Mouse (Mus musculus) heart, adult 2 months (tissue): ENCODE measurements around the gene Ccn1. TPM values are rescaled to one million over a fixed set of nuclear protein-coding genes. Genes with fewer than 3 reads are reported as not detected.

Experiments used
- DNase-seq, 2 experiments: peaks; one replicate each; pipeline ENCODE4 v3.0.0; 2021
- H3K27ac ChIP-seq: fragments of 200-600 bp; 2 replicates; pipeline ENCODE4 v1.8.1; 2022
- H3K27me3 ChIP-seq: fragments of 200-500 bp; 2 replicates; pipeline ENCODE4 v1.6.1; 2012; ENCODE audit warnings: mild to moderate bottlenecking, low read length, inconsistent platforms, mixed read lengths; ENCODE audit not compliant: control insufficient read depth, insufficient read depth
- H3K36me3 ChIP-seq: fragments of 200-500 bp; 2 replicates; pipeline ENCODE4 v1.6.1; 2012; ENCODE audit warnings: low read length, inconsistent platforms; ENCODE audit not compliant: control insufficient read depth, insufficient read depth
- H3K4me1 ChIP-seq: fragments of 200-500 bp; 2 replicates; pipeline ENCODE4 v1.6.1; 2011; ENCODE audit warnings: low read length; ENCODE audit not compliant: control insufficient read depth, insufficient read depth
- H3K4me3 ChIP-seq: fragments of 200-600 bp; 2 replicates; pipeline ENCODE4 v1.8.1; 2022
- H3K79me2 ChIP-seq: fragments of 200-500 bp; replicated peaks from 2 replicates; pipeline ENCODE4 v1.6.1; 2012; ENCODE audit warnings: mild to moderate bottlenecking, inconsistent platforms, low read length, moderate library complexity, mixed read lengths; ENCODE audit not compliant: control insufficient read depth, insufficient read depth
- H3K9ac ChIP-seq: fragments of 200-500 bp; 2 replicates; pipeline ENCODE4 v1.6.1; 2012; ENCODE audit warnings: low read depth, mild to moderate bottlenecking, control low read depth, inconsistent platforms, low read length, mixed read lengths
- CTCF ChIP-seq: fragments of 200-600 bp; IDR thresholded peaks from 2 replicates; pipeline ENCODE4 v1.8.1; 2022; ENCODE audit warnings: antibody characterized with exemption, mild to moderate bottlenecking, moderate library complexity
- EP300 ChIP-seq: fragments of 200-500 bp; IDR thresholded peaks from 2 replicates; pipeline ENCODE4 v1.6.1; 2011; ENCODE audit warnings: low read depth, low read length, control low read depth; ENCODE audit not compliant: insufficient read depth
- POLR2A ChIP-seq: fragments of 200-500 bp; IDR thresholded peaks from 2 replicates; pipeline ENCODE4 v1.6.1; 2011; ENCODE audit warnings: mild to moderate bottlenecking, low read depth, low read length, control low read depth; ENCODE audit not compliant: insufficient read depth
- WGBS: fragments of 180-500 bp; shearing (Covaris S2); methylation state at CpG from one replicate; pipeline ENCODE4 v1.1.7; 2018; 5-methylcytosine and 5-hydroxymethylcytosine counted together
- intact Hi-C: fragments of 180-260 bp; cut with DNase I; formaldehyde crosslinking; loops from one replicate; pipeline ENCODE4 v1.15.1; 2025
- polyA plus RNA-seq: library from polyadenylated mRNA; depleted of rRNA; stranded (reverse); fragments of >200 nt; gene quantifications from 2 replicates; pipeline ENCODE4 v1.2.3, GENCODE M21; 2012
- total RNA-seq, 2 experiments: library from RNA; stranded (reverse); gene quantifications; 2 replicates each; pipeline ENCODE4 v1.2.3; 2021

Ccn1 gene
- total and polyA plus RNA-seq, 3 experiments = 39.7 to 72.1 (median 49.9) TPM

DNA sequence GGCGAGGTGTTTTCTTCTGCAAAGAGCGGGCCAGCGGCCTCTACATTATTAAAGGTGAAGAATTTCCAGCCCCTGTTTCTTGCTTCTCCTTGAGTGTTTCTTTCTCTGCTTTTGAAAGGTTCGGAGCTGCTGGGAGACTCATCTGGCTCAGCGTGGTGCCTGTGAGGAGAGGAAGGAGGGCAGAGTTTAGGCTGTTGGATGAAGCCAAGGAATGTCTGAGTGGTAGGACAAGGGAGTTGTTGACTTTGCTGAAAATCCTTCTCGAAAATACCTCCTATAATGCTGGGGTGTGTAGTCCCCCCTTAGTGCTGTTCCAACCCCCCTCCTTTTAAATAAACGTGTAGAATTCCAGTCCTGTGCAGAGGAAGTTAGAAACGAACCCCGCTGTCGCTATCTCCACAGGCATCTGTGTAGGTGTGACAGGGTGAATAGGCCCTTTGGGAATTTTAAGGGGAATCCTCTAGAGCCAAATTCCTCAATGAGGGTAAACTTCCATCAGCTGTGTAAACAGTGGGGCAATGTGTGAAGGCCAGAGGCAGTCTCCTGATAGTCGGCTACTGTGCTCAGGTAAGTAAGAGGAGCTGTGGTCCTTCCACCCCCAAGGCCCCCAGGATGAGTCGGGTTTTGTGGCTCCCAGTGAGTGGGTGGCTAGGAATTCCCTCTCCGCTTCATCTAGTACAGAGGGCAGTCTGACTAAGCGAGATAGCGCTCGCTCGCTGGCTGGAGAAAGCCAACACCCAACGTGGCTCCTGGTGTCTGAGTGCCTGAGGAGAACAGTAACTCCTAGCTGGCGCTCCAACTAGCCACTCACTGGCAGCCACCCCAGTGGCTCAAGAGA lies 35.0 kb upstream of the Ccn1 start:
- H3K79me2 ChIP-seq = no peaks in the 10 kb centered on the region
- no peak overlapping the region for H3K4me3 ChIP-seq
- intact Hi-C loops = no loop called here
- no peak overlapping the region for H3K9ac ChIP-seq
- 52% methylated on average over 19 of the region's 19 CpGs for WGBS
- no peaks in the 10 kb centered on the region for H3K27me3 ChIP-seq
- H3K27ac ChIP-seq = no peak overlapping the region
- H3K36me3 ChIP-seq = no peaks in the 10 kb centered on the region
- no peak for TF ChIP-seq CTCF
- no peak for TF ChIP-seq POLR2A
- no peak for TF ChIP-seq EP300
- peaks cover 2% of the 10 kb centered on the region; the same call in 1 of the 2 replicates for H3K4me1 ChIP-seq
- DNase-seq = peak; percentile 26 to 36

DNA sequence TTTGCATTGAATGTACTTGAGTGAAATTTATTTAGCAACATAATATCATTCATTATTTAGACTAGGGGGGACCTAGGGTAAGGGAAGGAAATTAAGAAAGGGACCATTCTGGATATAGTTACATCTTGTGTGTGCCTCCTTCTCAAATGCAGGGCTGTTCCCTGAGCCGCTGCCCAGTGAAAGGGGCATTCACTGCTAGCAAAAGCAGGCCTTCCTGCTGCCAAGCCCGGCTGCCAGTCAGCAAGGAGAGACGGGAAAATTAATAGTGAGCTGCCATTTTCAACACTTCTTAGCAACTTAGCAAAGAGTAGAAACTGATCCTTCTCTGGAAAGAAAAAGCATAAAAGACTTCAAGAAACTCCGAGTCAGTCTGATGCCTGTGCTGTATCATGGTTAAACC lies 34.4 kb upstream of the Ccn1 start:
- H3K4me3 ChIP-seq = no peak overlapping the region
- WGBS = 88% methylated on average over 4 of the region's 4 CpGs

GRCm38 (mm10) chr3:145681348-145681935 lies 31.7 kb upstream of the Ccn1 start:
- TF ChIP-seq POLR2A = no peak
- no peak for TF ChIP-seq EP300
- TF ChIP-seq CTCF = no peak
- Histone ChIP-seq H3K4me3 (no peak overlapping the region), H3K79me2 (no peaks in the 10 kb centered on the region), H3K27ac (peak overlapping the region; percentile 78), H3K27me3 (no peaks in the 10 kb centered on the region), H3K36me3 (no peaks in the 10 kb centered on the region), H3K4me1 (peaks cover 2% of the 10 kb centered on the region), H3K9ac (no peak overlapping the region)
- intact Hi-C loops = no loop called here
- 52% methylated on average over 10 of the region's 10 CpGs for WGBS
- DNase-seq = peak; percentile 42 to 62

More for the DNA sequence above, 34.4 kb upstream of the Ccn1 start:
- no peak overlapping the region for H3K9ac ChIP-seq
- H3K27ac ChIP-seq = no peak overlapping the region
- intact Hi-C loops = no loop called here
- TF ChIP-seq CTCF (no peak), POLR2A (no peak), EP300 (no peak)
- no peak for DNase-seq
- no peaks in the 10 kb centered on the region for H3K36me3 ChIP-seq
- H3K79me2 ChIP-seq = no peaks in the 10 kb centered on the region
- H3K27me3 ChIP-seq = no peaks in the 10 kb centered on the region
- H3K4me1 ChIP-seq = peaks cover 2% of the 10 kb centered on the region; the same call in 1 of the 2 replicates

- no peak for DNase-seq
- Histone ChIP-seq H3K27ac (no peak overlapping the region), H3K36me3 (no peaks in the 10 kb centered on the region), H3K4me1 (peaks cover 2% of the 10 kb centered on the region), H3K4me3 (no peak overlapping the region), H3K27me3 (no peaks in the 10 kb centered on the region), H3K9ac (no peak overlapping the region), H3K79me2 (no peaks in the 10 kb centered on the region)
- TF ChIP-seq POLR2A (no peak), EP300 (no peak), CTCF (no peak)
- intact Hi-C loops = no loop called here
- 91% methylated on average over 5 of the region's 5 CpGs for WGBS
These were observed 30.9 kb upstream of the Ccn1 start for GRCm38 (mm10) chr3:145680686-145681085.

DNA sequence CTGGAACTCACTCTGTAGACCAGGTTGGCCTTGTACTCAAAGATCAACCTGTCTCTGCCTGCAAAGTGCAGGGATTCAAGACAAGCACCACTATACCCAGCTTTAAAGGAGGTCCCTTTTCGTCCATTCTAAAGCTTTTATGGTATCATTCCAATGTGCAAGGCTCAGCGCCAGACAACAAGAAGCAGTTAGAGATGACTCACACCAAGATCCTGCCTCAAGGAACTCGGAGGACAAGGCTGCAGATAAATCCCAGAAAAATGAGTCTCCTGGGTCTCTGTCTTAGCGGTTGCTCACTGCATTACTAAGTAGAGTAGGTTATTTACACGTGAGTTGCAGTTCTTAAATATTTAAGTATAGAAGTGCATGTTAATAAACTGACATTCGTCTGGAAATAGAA lies 26.4 kb upstream of the Ccn1 start:
- Histone ChIP-seq H3K27ac (no peak overlapping the region), H3K27me3 (no peaks in the 10 kb centered on the region), H3K36me3 (peaks cover 3% of the 10 kb centered on the region; the same call in 1 of the 2 replicates), H3K4me1 (peaks cover 2% of the 10 kb centered on the region), H3K4me3 (no peak overlapping the region), H3K9ac (no peak overlapping the region), H3K79me2 (no peaks in the 10 kb centered on the region)
- intact Hi-C loops = no loop called here
- TF ChIP-seq CTCF = no peak
- no peak for TF ChIP-seq EP300
- no peak for TF ChIP-seq POLR2A
- 67% methylated on average over 6 of the region's 6 CpGs for WGBS
- DNase-seq = no peak

- H3K27me3 ChIP-seq = no peaks in the 10 kb centered on the region
- H3K9ac ChIP-seq = no peak overlapping the region
- TF ChIP-seq CTCF (peak; percentile 10; the same call in 1 of the 2 replicates), EP300 (no peak), POLR2A (no peak)
- peak overlapping the region; percentile 66 for H3K27ac ChIP-seq
- H3K4me3 ChIP-seq = no peak overlapping the region
- H3K79me2 ChIP-seq = no peaks in the 10 kb centered on the region
- peaks cover 3% of the 10 kb centered on the region; the same call in 1 of the 2 replicates for H3K36me3 ChIP-seq
- intact Hi-C loops = no loop called here
- DNase-seq = no peak
- peaks cover 2% of the 10 kb centered on the region for H3K4me1 ChIP-seq
- WGBS = 33% methylated on average over 2 of the region's 2 CpGs
These were observed 25.0 kb upstream of the Ccn1 start for GRCm38 (mm10) chr3:145674815-145675214.
